8 mouse cellular contexts compared by ENCODE assay signal in the genomic region with DNA sequence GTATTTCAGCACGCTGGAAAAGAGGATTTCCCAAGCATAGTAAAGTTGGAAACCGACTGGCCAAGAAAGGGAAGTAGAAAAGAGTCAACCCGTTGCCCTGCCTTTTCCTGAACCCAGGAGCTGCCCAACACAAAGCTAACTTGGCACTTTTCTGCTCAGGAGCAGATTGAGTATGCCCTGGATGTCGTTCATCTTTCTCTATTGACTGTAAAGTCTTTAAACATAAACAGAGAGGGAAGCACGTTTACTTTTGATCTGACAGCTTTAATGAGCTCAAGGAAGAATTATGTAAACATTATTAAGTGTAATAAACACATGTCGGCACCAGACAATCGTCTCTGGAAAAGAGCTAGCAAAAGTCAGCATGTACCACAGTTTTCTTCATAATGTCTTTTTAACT.
DNase-seq lines count a peak whose midpoint lies in the region; ATAC-seq lines count a peak whose summit lies in the region.

No protein-coding gene starts in this region.

- H3K27ac ChIP-seq in heart, embryonic 15.5 days: no peak overlapping the region
- no peak overlapping the region for H3K27ac ChIP-seq in forebrain, embryonic 11.5 days (ENCODE audit: low read depth, low read length)
- H3K27ac ChIP-seq in limb, embryonic 13.5 days: no peak overlapping the region
- no peak overlapping the region for H3K27ac ChIP-seq in midbrain, embryonic 14.5 days (replicated peaks; ENCODE audit: low read depth, low read length)

- peak overlapping the region; percentile 81 for H3K4me2 ChIP-seq in heart, embryonic 15.5 days
- peak overlapping the region; percentile 90; the same call in 1 of the 2 replicates for H3K4me2 ChIP-seq in forebrain, embryonic 11.5 days (ENCODE audit: low read depth, low read length, severe bottlenecking)
- peak overlapping the region; percentile 90 for H3K4me2 ChIP-seq in limb, embryonic 13.5 days (replicated peaks)
- H3K4me2 ChIP-seq in midbrain, embryonic 14.5 days (ENCODE audit: low read length): peak overlapping the region; percentile 88

- ATAC-seq in heart, embryonic 15.5 days (replicated peaks; ENCODE audit: insufficient number of reproducible peaks, insufficient read depth, low FRiP score, low read depth): no peak
- ATAC-seq in forebrain, embryonic 11.5 days (replicated peaks; ENCODE audit: low FRiP score): no peak
- ATAC-seq in limb, embryonic 13.5 days (ENCODE audit: low FRiP score, low read depth): 0 out of 2 replicates have a peak, but pooled peaks have one; percentile 22
- ATAC-seq in midbrain, embryonic 14.5 days (ENCODE audit: low FRiP score, low TSS enrichment): no peak

- DNase-seq in heart, adult 8-10 months (ENCODE audit: low spot score): no peak
- DNase-seq in forebrain, embryonic 11.5 days (ENCODE audit: low spot score): no peak
- DNase-seq in midbrain, embryonic 14.5 days: no peak
- DNase-seq in c-Kit-positive CD71-positive TER-119-positive erythroid progenitor cells, embryonic 14.5 days (ENCODE audit: low spot score): no peak
- DNase-seq in Muller cell, postnatal 12 days (ENCODE audit: inconsistent ontology term): no peak
- DNase-seq in left cerebral cortex, postnatal 4 days: no peak

- no peak overlapping the region for H3K9ac ChIP-seq in heart, embryonic 15.5 days
- no peak overlapping the region for H3K9ac ChIP-seq in forebrain, embryonic 11.5 days (ENCODE audit: low read length)
- no peak overlapping the region for H3K9ac ChIP-seq in limb, embryonic 13.5 days
- H3K9ac ChIP-seq in midbrain, embryonic 14.5 days (replicated peaks; ENCODE audit: low read length): peak overlapping the region; percentile 48; the same call in 1 of the 2 replicates

- peaks cover 7% of the 10 kb centered on the region; the same call in 1 of the 2 replicates for H3K4me1 ChIP-seq in heart, embryonic 15.5 days (replicated peaks)
- 0 out of 2 replicates have a peak, but pooled peaks cover 2% of the 10 kb centered on the region for H3K4me1 ChIP-seq in forebrain, embryonic 11.5 days (replicated peaks; ENCODE audit: control insufficient read depth, insufficient read depth, low read length)
- peaks cover 16% of the 10 kb centered on the region; the same call in 1 of the 2 replicates for H3K4me1 ChIP-seq in limb, embryonic 13.5 days
- H3K4me1 ChIP-seq in midbrain, embryonic 14.5 days (ENCODE audit: control insufficient read depth, insufficient read depth, low read length): 0 out of 2 replicates have a peak, but pooled peaks cover 8% of the 10 kb centered on the region

- no peaks in the 10 kb centered on the region for H3K36me3 ChIP-seq in heart, embryonic 15.5 days
- H3K36me3 ChIP-seq in forebrain, embryonic 11.5 days (ENCODE audit: control insufficient read depth, insufficient read depth, low read length): no peaks in the 10 kb centered on the region
- no peaks in the 10 kb centered on the region for H3K36me3 ChIP-seq in limb, embryonic 13.5 days
- no peaks in the 10 kb centered on the region for H3K36me3 ChIP-seq in midbrain, embryonic 14.5 days (ENCODE audit: control insufficient read depth, insufficient read depth, low read length)

- peaks cover 16% of the 10 kb centered on the region for H3K27me3 ChIP-seq in heart, embryonic 15.5 days
- H3K27me3 ChIP-seq in forebrain, embryonic 11.5 days (ENCODE audit: control insufficient read depth, insufficient read depth, low read length): peaks cover 7% of the 10 kb centered on the region
- H3K27me3 ChIP-seq in limb, embryonic 13.5 days: peaks cover 26% of the 10 kb centered on the region
- H3K27me3 ChIP-seq in midbrain, embryonic 14.5 days (ENCODE audit: control insufficient read depth, insufficient read depth, low read length): peaks cover 3% of the 10 kb centered on the region; the same call in 1 of the 2 replicates

- WGBS in heart, embryonic 15.5 days: 30% methylated on average over 7 of the region's 7 CpGs
- 48% methylated on average over 7 of the region's 7 CpGs for WGBS in forebrain, embryonic 11.5 days
- 6% methylated on average over 7 of the region's 7 CpGs for WGBS in limb, embryonic 13.5 days
- WGBS in midbrain, embryonic 14.5 days: 48% methylated on average over 7 of the region's 7 CpGs

- peak overlapping the region; percentile 49; the same call in 1 of the 2 replicates for H3K4me3 ChIP-seq in heart, embryonic 15.5 days
- H3K4me3 ChIP-seq in forebrain, embryonic 11.5 days (ENCODE audit: low read depth, low read length): no peak overlapping the region
- H3K4me3 ChIP-seq in limb, embryonic 13.5 days: peak overlapping the region; percentile 51
- H3K4me3 ChIP-seq in midbrain, embryonic 14.5 days (replicated peaks; ENCODE audit: low read depth, low read length): peak overlapping the region; percentile 53

- intact Hi-C loops in left cerebral cortex, postnatal 4 days (cut with DNase I): no loop called here

- H3K9me3 ChIP-seq in heart, embryonic 15.5 days (replicated peaks): no peaks in the 10 kb centered on the region
- H3K9me3 ChIP-seq in forebrain, embryonic 11.5 days (ENCODE audit: control insufficient read depth, low read length): no peaks in the 10 kb centered on the region
- no peaks in the 10 kb centered on the region for H3K9me3 ChIP-seq in limb, embryonic 13.5 days
- H3K9me3 ChIP-seq in midbrain, embryonic 14.5 days (ENCODE audit: control insufficient read depth, low read length): no peaks in the 10 kb centered on the region
